Mouse (Mus musculus) heart, postnatal 25 days (tissue): ENCODE measurements around the gene Myl3. TPM values are rescaled to one million over a fixed set of nuclear protein-coding genes. Genes with fewer than 3 reads are reported as not detected.

ENCODE experiments used
- DNase-seq: peaks from one replicate; pipeline ENCODE4 v3.0.0; 2022; ENCODE audit warnings: low spot score
- intact Hi-C: fragments of 180-260 bp; cut with DNase I; formaldehyde crosslinking; loops from one replicate; pipeline ENCODE4 v1.15.1; 2025
- total RNA-seq, 2 experiments: library from RNA; stranded (reverse); gene quantifications; 2 replicates each; pipeline ENCODE4 v1.2.3; 2021

Gene Myl3
- total RNA-seq, 2 experiments from 2014 or later = 11,742 to 12,072 TPM

GRCm38 (mm10) chr9:110800834-110801479, 59.3 kb downstream of the Myl3 start:
- no peak for DNase-seq
- intact Hi-C loops = loop anchor here (5.0 kb wide), 1 partner anchor 51 kb away; no protein-coding TSS in a partner anchor

GRCm38 (mm10) chr9:110803294-110803693, 61.6 kb downstream of the Myl3 start:
- no peak for DNase-seq
- intact Hi-C loops = loop anchor here (5.0 kb wide), 1 partner anchor 49 kb away; no protein-coding TSS in a partner anchor

GRCm38 (mm10) chr9:110810051-110810450, 68.4 kb downstream of the Myl3 start:
- intact Hi-C loops = no loop called here
- DNase-seq = no peak

- no peak for DNase-seq
- intact Hi-C loops = no loop called here
Measured at GRCm38 (mm10) chr9:110813789-110814188, 72.1 kb downstream of the Myl3 start, which contains the start of gene Prss44. Prss44 (plus strand) TSS chr9:110813994.

Other genes with a start within 250 kb of the Myl3 start
- 10 to 100 TPM; 38.0 to 49.8 TPM for gene Setd2, start 209.3 kb upstream of the Myl3 start, total RNA-seq
- 1 to 10 TPM; 1.1 to 2.0 TPM for gene Nradd, start 117.4 kb upstream of the Myl3 start, total RNA-seq
- gene Nbeal2, start 87.7 kb upstream of the Myl3 start, total RNA-seq = 1 to 10 TPM; 8.2 to 8.7 TPM
- 10 to 100 TPM; 61.6 to 66.8 TPM for gene Ccdc12, start 85.4 kb upstream of the Myl3 start, total RNA-seq
- gene Pth1r, start 5.3 kb downstream of the Myl3 start, total RNA-seq = 1 to 10 TPM; 7.6 to 7.9 TPM
- not detected for gene Prss42, start 56.3 kb downstream of the Myl3 start, total RNA-seq
- not detected for gene Prss44, start 72.1 kb downstream of the Myl3 start, total RNA-seq
- gene Prss43, start 84.8 kb downstream of the Myl3 start, total RNA-seq = not detected
- not detected for gene Prss45, start 92.7 kb downstream of the Myl3 start, total RNA-seq
- gene Prss46, start 102.6 kb downstream of the Myl3 start, total RNA-seq = not detected
- gene Prss50, start 116.1 kb downstream of the Myl3 start, total RNA-seq = not detected
- 10 to 100 TPM in 1 of 2 experiments, 1 to 10 TPM in 1; 9.7 to 15.0 TPM for gene Als2cl, start 138.0 kb downstream of the Myl3 start, total RNA-seq
- 1 to 10 TPM; 1.2 to 1.3 TPM for gene Tmie, start 138.3 kb downstream of the Myl3 start, total RNA-seq
- gene Fam240a, start 175.0 kb downstream of the Myl3 start, total RNA-seq = not detected
- gene Tdgf1, start 204.3 kb downstream of the Myl3 start, total RNA-seq = not detected
- 100 to 1,000 TPM; 142 to 144 TPM for gene Lrrc2, start 209.7 kb downstream of the Myl3 start, total RNA-seq
- 1 to 10 TPM; 4.0 to 4.3 TPM for gene Rtp3, start 248.7 kb downstream of the Myl3 start, total RNA-seq